Mouse (Mus musculus): ENCODE data around the gene Irgc1. TPM values are rescaled to one million over a fixed set of nuclear protein-coding genes. Genes with fewer than 3 reads are reported as not detected.
A peak's percentile ranks its signal among the peaks of the same experiment; 100 is the strongest.

The Irgc1 gene
- total RNA-seq, 2 experiments from 2014 or later = not detected

GRCm38 (mm10) chr7:24472937-24473336, 20.8 kb upstream of the Irgc1 start:
- DNase-seq (ENCODE audit: low spot score in 2 of 2) = no peak

DNA sequence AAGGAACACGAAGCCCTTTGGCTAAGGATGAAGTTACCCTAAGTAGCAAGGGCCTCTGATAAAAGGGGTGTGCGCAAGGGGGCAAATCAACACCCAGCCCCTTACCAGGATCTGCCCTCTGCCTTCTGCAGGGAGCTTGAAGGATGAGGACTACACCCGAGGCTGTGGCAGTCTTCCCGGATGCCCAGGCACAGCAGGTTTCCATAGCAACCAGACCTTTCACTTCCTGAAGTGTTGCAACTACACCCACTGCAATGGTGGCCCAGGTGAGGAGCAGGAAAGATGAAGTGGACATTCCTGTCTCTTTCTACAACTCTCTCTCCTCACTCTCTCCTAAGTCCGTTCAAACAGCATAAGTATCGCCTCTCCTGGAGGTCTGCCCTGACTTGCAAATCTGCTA, 20.3 kb upstream of the Irgc1 start:
- DNase-seq (ENCODE audit: low spot score in 2 of 2) = no peak

- no peak for DNase-seq (ENCODE audit: low spot score in 2 of 2)
Measured at GRCm38 (mm10) chr7:24470356-24470755, 18.3 kb upstream of the Irgc1 start.

- DNase-seq (ENCODE audit: low spot score in 2 of 2) = no peak
Measured at GRCm38 (mm10) chr7:24469126-24469525, 17.0 kb upstream of the Irgc1 start.

DNA sequence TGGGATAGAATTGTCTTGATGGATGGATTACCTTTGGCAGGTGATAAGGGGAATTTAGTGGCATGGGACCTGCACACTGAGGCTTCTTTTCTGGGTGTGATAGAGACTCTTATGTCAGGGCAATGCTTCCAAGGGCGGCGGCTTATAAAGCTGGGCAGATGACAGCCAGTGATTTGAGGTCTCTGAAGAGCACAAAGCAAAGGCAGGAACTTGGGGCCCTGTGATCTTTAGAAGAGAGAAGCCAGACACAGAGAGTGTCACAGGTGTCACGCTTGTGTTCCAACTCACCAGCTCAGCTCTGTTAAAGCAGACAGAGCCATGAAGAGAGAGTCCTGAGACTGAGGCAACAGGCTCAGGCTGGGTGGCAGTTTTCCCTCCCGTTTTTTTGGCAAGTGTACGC, 15.8 kb upstream of the Irgc1 start:
- DNase-seq (ENCODE audit: low spot score in 2 of 2) = no peak

- no peak for DNase-seq (ENCODE audit: low spot score in 2 of 2)
Measured at GRCm38 (mm10) chr7:24466835-24467234, 14.7 kb upstream of the Irgc1 start.

DNA sequence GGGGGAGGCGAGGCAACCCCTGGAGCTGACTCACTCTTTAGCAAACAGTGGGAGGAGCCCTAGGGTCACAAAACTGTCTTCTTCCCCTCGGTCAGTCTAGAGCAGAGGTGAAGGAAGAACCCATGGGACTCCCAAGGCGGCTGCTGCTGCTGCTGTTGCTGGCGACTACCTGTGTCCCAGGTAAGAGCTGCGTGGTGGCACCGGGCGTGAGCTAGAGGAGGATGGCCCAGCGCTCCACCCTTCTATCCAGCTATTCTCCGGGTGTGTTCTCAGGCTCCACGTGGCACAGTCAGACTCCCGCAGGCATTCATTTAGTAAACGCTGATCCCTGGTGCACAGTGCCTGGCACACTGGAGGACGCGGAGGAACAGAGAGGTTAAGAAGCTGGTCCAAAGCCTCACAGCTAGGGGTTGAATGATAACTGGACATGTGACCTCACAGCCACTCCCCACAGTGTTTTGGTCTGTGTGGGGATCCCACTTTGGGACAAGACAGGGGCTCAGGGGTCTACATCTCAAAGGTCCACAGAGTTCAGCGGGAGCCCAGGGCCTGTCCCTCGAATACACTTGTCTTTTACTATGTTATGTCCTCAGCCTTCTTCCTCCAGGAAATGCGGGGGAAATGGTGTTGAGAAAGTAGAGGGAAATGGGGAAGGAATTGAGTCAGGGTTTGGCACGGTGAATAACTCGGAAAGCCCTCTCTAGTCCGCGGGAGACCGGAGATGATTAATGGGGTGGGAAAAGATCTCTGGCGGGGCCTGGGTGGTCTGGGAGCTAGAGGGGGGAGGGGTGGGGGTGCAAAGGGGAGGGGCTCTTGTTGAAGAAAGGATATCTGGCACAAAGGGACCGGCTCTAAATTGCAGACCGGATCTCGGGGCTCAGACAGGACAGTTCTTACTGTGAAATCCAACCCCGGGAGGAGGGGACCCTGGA, 10.6 kb upstream of the Irgc1 start, which contains the start of gene Plaur:
Plaur (plus strand) TSS at position 97 of the 932 bp plus-strand sequence.
- DNase-seq (ENCODE audit: low spot score in 2 of 2) = no peak

DNA sequence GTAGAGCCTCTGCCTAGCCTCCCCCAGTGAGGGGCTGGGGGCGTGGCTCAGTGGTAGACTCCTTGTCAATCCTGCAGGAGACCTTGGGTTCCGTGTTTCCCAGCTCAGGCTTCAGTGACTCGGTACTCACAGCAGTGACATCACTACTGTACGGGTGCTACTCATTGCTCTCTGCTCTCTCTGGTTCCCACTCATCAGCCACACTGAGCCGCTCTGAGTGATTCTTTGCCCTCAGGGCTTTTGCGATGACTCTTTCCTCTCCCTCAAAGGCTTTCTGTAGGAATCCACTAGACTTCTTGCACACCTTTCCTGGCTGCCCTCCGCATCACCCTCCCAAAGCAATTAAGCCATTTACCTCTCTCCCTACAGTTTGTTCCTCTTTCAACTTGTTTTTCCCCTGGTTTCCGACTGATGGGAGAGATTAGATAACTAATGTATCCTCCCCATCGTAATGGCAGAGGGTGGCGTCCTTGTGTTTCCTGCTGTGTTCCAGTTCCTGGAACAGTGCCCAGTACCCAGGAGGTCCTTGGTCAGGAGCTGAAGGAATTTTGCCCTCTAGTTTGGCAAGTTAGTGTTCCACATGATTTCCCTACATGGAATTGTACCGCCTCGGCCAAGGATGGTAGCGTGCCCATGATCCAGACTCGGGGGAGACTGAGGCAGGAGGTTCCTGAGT, 9.4 kb upstream of the Irgc1 start:
- DNase-seq (ENCODE audit: low spot score in 2 of 2) = no peak

DNA sequence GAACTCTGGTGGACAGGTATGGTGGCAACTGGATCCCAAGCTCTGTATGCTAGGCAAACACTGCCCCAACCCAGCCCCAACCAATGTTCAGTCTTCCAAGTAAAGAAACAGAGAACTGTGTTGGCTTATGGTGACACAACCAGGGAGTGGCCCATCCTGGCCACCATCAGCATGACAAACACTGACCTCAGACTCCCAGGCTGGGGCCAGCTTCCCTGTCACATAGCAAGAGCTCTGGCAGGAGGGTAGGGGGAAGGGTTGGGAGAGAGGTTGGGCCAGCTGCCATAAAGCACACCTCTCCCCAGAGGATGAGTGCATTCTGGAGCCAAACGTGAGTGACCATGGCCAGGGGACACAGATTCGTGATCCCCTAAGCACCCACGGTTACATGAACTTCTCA, 7.7 kb upstream of the Irgc1 start:
- no peak for DNase-seq (ENCODE audit: low spot score in 2 of 2)

- DNase-seq (ENCODE audit: low spot score in 2 of 2) = no peak
Measured at GRCm38 (mm10) chr7:24459440-24459839, 7.3 kb upstream of the Irgc1 start.

DNA sequence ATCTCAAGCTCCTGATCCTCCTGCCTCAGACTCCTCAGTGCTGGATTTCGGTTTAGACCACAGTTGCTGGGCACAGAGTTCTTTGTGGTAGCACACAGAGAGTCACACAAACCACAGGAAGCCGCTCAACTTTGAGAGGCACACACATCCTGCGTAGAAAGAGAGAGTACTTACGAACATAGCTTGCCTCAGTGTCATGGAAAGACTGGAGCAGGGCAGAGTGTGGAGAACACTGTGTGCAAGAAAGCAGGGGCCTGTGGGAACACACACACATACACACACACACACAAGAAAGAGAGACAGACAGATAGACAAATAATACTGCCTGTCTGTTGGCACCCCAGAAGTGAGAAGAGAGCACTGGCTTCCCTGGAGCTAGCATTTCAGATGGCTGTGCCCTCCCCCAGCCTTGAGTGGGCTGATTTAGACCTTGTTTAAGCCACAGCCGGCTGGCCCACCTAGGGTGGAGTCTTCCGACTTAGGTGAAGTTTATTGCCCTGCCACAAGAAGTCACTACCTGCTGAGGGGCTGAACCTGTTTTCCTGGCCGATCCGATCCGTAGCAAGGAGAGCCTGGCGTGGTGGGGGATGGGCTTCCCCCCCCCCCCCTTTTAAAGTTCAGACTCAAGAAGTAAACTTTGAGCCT, 5.8 kb upstream of the Irgc1 start:
- DNase-seq (ENCODE audit: low spot score in 2 of 2) = no peak

GRCm38 (mm10) chr7:24455726-24456125, 3.6 kb upstream of the Irgc1 start:
- DNase-seq (ENCODE audit: low spot score in 2 of 2) = no peak

DNA sequence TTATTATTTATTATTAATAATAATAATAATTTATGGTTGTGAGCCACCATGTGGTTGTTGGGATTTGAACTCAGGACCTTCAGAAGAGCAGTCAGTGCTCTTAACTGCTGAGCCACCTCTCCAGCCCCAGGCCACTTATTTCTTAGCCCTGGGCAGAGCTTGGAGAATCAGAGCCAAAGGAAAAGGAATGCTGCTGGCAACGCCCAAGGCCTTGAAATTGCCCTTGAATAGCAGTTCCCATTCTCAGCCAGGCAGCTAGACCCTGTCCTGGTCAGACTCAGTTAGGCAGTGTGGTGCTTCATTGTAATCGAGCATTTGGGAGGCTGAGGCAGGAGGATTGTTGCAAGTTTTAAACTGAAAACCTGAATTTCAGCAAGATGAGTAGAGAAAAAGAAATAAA, 2.1 kb upstream of the Irgc1 start:
- no peak for DNase-seq (ENCODE audit: low spot score in 2 of 2)

DNA sequence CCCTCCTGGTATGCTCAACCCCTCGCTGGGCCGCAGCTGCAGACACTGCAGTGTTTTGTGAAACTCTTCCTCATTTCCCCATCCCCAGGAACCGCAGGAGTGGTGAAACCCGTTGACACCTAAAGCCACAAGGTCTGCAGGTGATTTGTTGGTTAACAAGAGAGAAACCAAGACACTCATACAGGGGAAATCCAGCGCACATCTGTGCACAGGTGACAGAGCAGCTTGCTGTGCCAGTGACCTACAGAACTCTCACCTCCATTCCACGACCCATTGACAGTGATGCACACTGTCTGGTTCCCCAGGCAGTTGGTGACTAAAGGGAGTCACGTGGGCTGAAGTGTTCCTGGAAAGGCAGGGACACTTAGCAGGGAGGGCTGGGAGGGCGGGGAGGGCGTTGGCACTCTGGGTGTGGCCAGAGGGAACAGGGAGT, 1.5 kb downstream of the Irgc1 start:
- no peak for DNase-seq (ENCODE audit: low spot score in 2 of 2)

GRCm38 (mm10) chr7:24448782-24449517, 3.1 kb downstream of the Irgc1 start:
- no peak for DNase-seq (ENCODE audit: low spot score in 2 of 2)

GRCm38 (mm10) chr7:24446697-24447340, 5.3 kb downstream of the Irgc1 start:
- DNase-seq (ENCODE audit: low spot score in 2 of 2) = no peak

- DNase-seq (ENCODE audit: low spot score in 2 of 2) = no peak
Measured at GRCm38 (mm10) chr7:24445266-24445926, 6.7 kb downstream of the Irgc1 start.

DNA sequence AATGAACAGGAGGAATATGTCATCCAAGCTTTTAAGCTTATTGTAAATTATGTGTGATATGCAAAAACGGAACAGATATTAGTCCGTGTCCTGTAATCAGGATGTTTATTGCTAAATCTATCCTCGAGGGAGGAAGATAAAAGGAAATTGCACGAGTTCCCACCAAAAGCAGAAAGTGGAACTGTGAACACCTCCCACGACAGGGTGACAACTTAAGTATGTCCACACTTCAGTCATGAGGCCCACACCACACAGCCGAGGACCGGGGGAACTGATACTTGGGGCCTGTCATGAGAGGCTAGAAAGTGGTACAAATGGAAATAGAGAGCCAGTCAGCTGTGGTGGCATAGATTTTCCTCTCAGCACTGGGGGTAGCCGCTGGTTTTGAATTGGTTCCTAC, 9.8 kb downstream of the Irgc1 start:
- no peak for DNase-seq (ENCODE audit: low spot score in 2 of 2)

GRCm38 (mm10) chr7:24441785-24442184, 10.3 kb downstream of the Irgc1 start:
- peak; percentile 28 to 45 for DNase-seq (ENCODE audit: low spot score in 2 of 2)

DNA sequence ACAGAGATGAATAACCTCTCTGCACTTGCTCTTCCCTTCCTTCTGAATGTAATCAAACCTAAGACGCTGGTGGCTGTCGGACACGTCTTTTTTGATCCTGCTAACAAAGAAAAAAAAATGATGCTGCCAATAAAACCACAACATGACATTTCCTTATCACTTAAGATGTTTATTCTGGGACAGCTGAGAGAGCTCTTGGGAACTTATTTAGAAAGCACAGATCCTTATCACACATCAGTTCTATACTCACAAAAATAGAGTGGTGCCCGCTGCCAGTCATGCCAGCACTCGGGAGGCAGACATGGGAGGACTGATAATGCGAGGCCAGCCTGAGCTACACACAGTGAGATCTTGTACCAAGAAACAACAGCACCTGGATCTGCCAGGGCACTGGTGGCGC, 12.2 kb downstream of the Irgc1 start:
- no peak for DNase-seq (ENCODE audit: low spot score in 2 of 2)

All from layer of hippocampus, postnatal 14 days (tissue).